Mouse (Mus musculus) forebrain, embryonic 16.5 days (tissue): Measurements from ENCODE around the gene Ropn1. TPM values are rescaled to one million over a fixed set of nuclear protein-coding genes. Genes with fewer than 3 reads are reported as not detected.

Source experiments
- ATAC-seq: fragments of 200-750 bp; cut with Nextera tagmentation; 2 replicates; pipeline ENCODE4 v1.8.0; 2017; ENCODE audit warnings: mild to moderate bottlenecking, moderate library complexity
- H3K27ac ChIP-seq: fragments of 300-500 bp; sonication (generic); 2 replicates; pipeline ENCODE4 v1.5.1; 2014; ENCODE audit warnings: low read length, control low read depth
- H3K27me3 ChIP-seq: fragments of 300-500 bp; sonication (generic); replicated peaks from 2 replicates; pipeline ENCODE4 v1.6.1; 2014; ENCODE audit warnings: low read length; ENCODE audit not compliant: control insufficient read depth, insufficient read depth
- H3K36me3 ChIP-seq: fragments of 300-500 bp; sonication (generic); 2 replicates; pipeline ENCODE4 v1.6.1; 2014; ENCODE audit not compliant: control insufficient read depth, insufficient read depth
- H3K4me1 ChIP-seq: fragments of 300-500 bp; sonication (generic); replicated peaks from 2 replicates; pipeline ENCODE4 v1.6.1; 2014; ENCODE audit warnings: low read length; ENCODE audit not compliant: control insufficient read depth, insufficient read depth
- H3K4me2 ChIP-seq: fragments of 300-500 bp; sonication (generic); 2 replicates; pipeline ENCODE4 v1.6.1; 2014; ENCODE audit warnings: mild to moderate bottlenecking, low read length, control low read depth
- H3K4me3 ChIP-seq: fragments of 300-500 bp; sonication (generic); replicated peaks from 2 replicates; pipeline ENCODE4 v1.5.1; 2014; ENCODE audit warnings: mild to moderate bottlenecking, low read length, control low read depth
- H3K9ac ChIP-seq: fragments of 300-500 bp; sonication (generic); replicated peaks from 2 replicates; pipeline ENCODE4 v1.6.1; 2014; ENCODE audit warnings: low read depth, low read length, control low read depth
- H3K9me3 ChIP-seq: fragments of 300-500 bp; sonication (generic); 2 replicates; pipeline ENCODE4 v1.6.1; 2016; ENCODE audit warnings: low read length; ENCODE audit not compliant: control insufficient read depth
- WGBS: fragments of 180-500 bp; shearing (Covaris S2); extraction: QIAGEN DNeasy Blood & Tissue Kit; methylation state at CpG from one replicate; pipeline ENCODE4 v1.1.7; 2014; 5-methylcytosine and 5-hydroxymethylcytosine counted together
- polyA plus RNA-seq: library from polyadenylated mRNA; unstranded; fragments of >200 nt; fragmentation: Nextera tagmentation; extraction: Ambion mirVana; gene quantifications from 2 replicates; pipeline ENCODE4 v1.2.1, GENCODE M21; 2015

The Ropn1 gene
- not detected in 2 replicates for polyA plus RNA-seq

- H3K4me1 ChIP-seq: no peaks in the 10 kb centered on the region
- 68% methylated on average over 7 of the region's 7 CpGs for WGBS
- no peaks in the 10 kb centered on the region for H3K36me3 ChIP-seq
- H3K4me2 ChIP-seq: no peak within 1 kb of the TSS
- H3K4me3 ChIP-seq: no peak within 1 kb of the TSS
- no peak for ATAC-seq
- no peaks in the 10 kb centered on the region for H3K9me3 ChIP-seq
- no peaks in the 10 kb centered on the region for H3K27me3 ChIP-seq
- no peak within 1 kb of the TSS for H3K27ac ChIP-seq
- no peak within 1 kb of the TSS for H3K9ac ChIP-seq
Observed at GRCm38 (mm10) chr16:34649621-34650020, at the start of gene Ropn1. Gene Ropn1 (plus strand): TSS chr16:34649921.

GRCm38 (mm10) chr16:34601954-34602353 is 47.8 kb upstream of the Ropn1 start:
- Histone ChIP-seq H3K36me3 (no peaks in the 10 kb centered on the region), H3K4me3 (no peak overlapping the region), H3K27me3 (no peaks in the 10 kb centered on the region), H3K27ac (no peak overlapping the region), H3K4me2 (no peak overlapping the region), H3K9ac (no peak overlapping the region), H3K4me1 (no peaks in the 10 kb centered on the region), H3K9me3 (no peaks in the 10 kb centered on the region)
- 76% methylated on average over 4 of the region's 4 CpGs for WGBS
- ATAC-seq: no peak

- WGBS: 73% methylated on average over 4 of the region's 4 CpGs
- Histone ChIP-seq H3K36me3 (no peaks in the 10 kb centered on the region), H3K9me3 (no peaks in the 10 kb centered on the region), H3K27me3 (no peaks in the 10 kb centered on the region), H3K27ac (no peak overlapping the region), H3K4me2 (no peak overlapping the region), H3K4me1 (no peaks in the 10 kb centered on the region), H3K4me3 (no peak overlapping the region), H3K9ac (no peak overlapping the region)
- no peak for ATAC-seq
Observed at GRCm38 (mm10) chr16:34603076-34603475, 46.6 kb upstream of the Ropn1 start.

GRCm38 (mm10) chr16:34603854-34604253 is 45.9 kb upstream of the Ropn1 start:
- no peak for ATAC-seq
- WGBS: 80% methylated on average over 6 of the region's 6 CpGs
- H3K4me1 ChIP-seq: no peaks in the 10 kb centered on the region

GRCm38 (mm10) chr16:34605679-34606078 is 44.0 kb upstream of the Ropn1 start:
- Histone ChIP-seq H3K27ac (no peak overlapping the region), H3K4me3 (no peak overlapping the region), H3K4me1 (no peaks in the 10 kb centered on the region), H3K36me3 (no peaks in the 10 kb centered on the region), H3K9ac (no peak overlapping the region), H3K9me3 (no peaks in the 10 kb centered on the region), H3K4me2 (no peak overlapping the region), H3K27me3 (no peaks in the 10 kb centered on the region)
- 36% methylated on average over 3 of the region's 3 CpGs for WGBS
- ATAC-seq: no peak

More at GRCm38 (mm10) chr16:34603854-34604253, 45.9 kb upstream of the Ropn1 start:
- Histone ChIP-seq H3K4me3 (no peak overlapping the region), H3K9ac (no peak overlapping the region), H3K36me3 (no peaks in the 10 kb centered on the region), H3K4me2 (no peak overlapping the region), H3K9me3 (no peaks in the 10 kb centered on the region), H3K27ac (no peak overlapping the region), H3K27me3 (no peaks in the 10 kb centered on the region)

GRCm38 (mm10) chr16:34610137-34610536 is 39.6 kb upstream of the Ropn1 start:
- WGBS: 70% methylated on average over 1 of the region's 1 CpGs
- H3K4me1 ChIP-seq: no peaks in the 10 kb centered on the region
- H3K9me3 ChIP-seq: no peaks in the 10 kb centered on the region
- H3K4me3 ChIP-seq: no peak overlapping the region
- H3K4me2 ChIP-seq: no peak overlapping the region
- no peaks in the 10 kb centered on the region for H3K27me3 ChIP-seq
- H3K9ac ChIP-seq: no peak overlapping the region
- no peak overlapping the region for H3K27ac ChIP-seq
- no peaks in the 10 kb centered on the region for H3K36me3 ChIP-seq
- ATAC-seq: no peak

GRCm38 (mm10) chr16:34614021-34614420 is 35.7 kb upstream of the Ropn1 start:
- Histone ChIP-seq H3K9ac (no peak overlapping the region), H3K36me3 (no peaks in the 10 kb centered on the region), H3K4me2 (no peak overlapping the region), H3K9me3 (no peaks in the 10 kb centered on the region), H3K27me3 (no peaks in the 10 kb centered on the region), H3K4me3 (no peak overlapping the region), H3K27ac (no peak overlapping the region), H3K4me1 (no peaks in the 10 kb centered on the region)
- WGBS: 82% methylated on average over 2 of the region's 2 CpGs
- ATAC-seq: no peak

- H3K36me3 ChIP-seq: no peaks in the 10 kb centered on the region
- H3K27me3 ChIP-seq: no peaks in the 10 kb centered on the region
- no peak overlapping the region for H3K4me3 ChIP-seq
- H3K9me3 ChIP-seq: no peaks in the 10 kb centered on the region
- no peak overlapping the region for H3K4me2 ChIP-seq
- no peak for ATAC-seq
- H3K27ac ChIP-seq: no peak overlapping the region
- no peaks in the 10 kb centered on the region for H3K4me1 ChIP-seq
- no peak overlapping the region for H3K9ac ChIP-seq
- WGBS: 35% methylated on average over 2 of the region's 2 CpGs
Observed at GRCm38 (mm10) chr16:34627591-34627990, 22.1 kb upstream of the Ropn1 start.

GRCm38 (mm10) chr16:34628397-34628796 is 21.3 kb upstream of the Ropn1 start:
- no peaks in the 10 kb centered on the region for H3K9me3 ChIP-seq
- H3K27ac ChIP-seq: no peak overlapping the region
- WGBS: 78% methylated on average over 4 of the region's 4 CpGs
- no peak overlapping the region for H3K4me3 ChIP-seq
- H3K27me3 ChIP-seq: no peaks in the 10 kb centered on the region
- no peaks in the 10 kb centered on the region for H3K36me3 ChIP-seq
- no peak overlapping the region for H3K4me2 ChIP-seq
- no peak overlapping the region for H3K9ac ChIP-seq
- no peak for ATAC-seq
- no peaks in the 10 kb centered on the region for H3K4me1 ChIP-seq

GRCm38 (mm10) chr16:34635557-34635956 is 14.2 kb upstream of the Ropn1 start:
- H3K4me2 ChIP-seq: no peak overlapping the region
- no peak overlapping the region for H3K4me3 ChIP-seq
- no peaks in the 10 kb centered on the region for H3K36me3 ChIP-seq
- no peaks in the 10 kb centered on the region for H3K27me3 ChIP-seq
- no peak overlapping the region for H3K9ac ChIP-seq
- H3K9me3 ChIP-seq: no peaks in the 10 kb centered on the region
- no peak overlapping the region for H3K27ac ChIP-seq
- no peaks in the 10 kb centered on the region for H3K4me1 ChIP-seq
- no peak for ATAC-seq
- 61% methylated on average over 3 of the region's 3 CpGs for WGBS
